Mouse (Mus musculus): ENCODE data around the gene Fdxacb1.

The Fdxacb1 gene

GRCm38 (mm10) chr9:50808471-50808870, 40.4 kb downstream of the Fdxacb1 start:
- no peak for DNase-seq (ENCODE audit: low spot score)

- DNase-seq (ENCODE audit: low spot score), result no peak
Observed at GRCm38 (mm10) chr9:50809146-50809545, 41.1 kb downstream of the Fdxacb1 start.

- DNase-seq (ENCODE audit: low spot score), result no peak
Observed at GRCm38 (mm10) chr9:50811187-50811586, 43.2 kb downstream of the Fdxacb1 start.

GRCm38 (mm10) chr9:50811746-50812145, 43.7 kb downstream of the Fdxacb1 start:
- DNase-seq (ENCODE audit: low spot score), result no peak

GRCm38 (mm10) chr9:50813796-50814195, 45.8 kb downstream of the Fdxacb1 start:
- no peak for DNase-seq (ENCODE audit: low spot score)

- DNase-seq (ENCODE audit: low spot score), result no peak
Observed at GRCm38 (mm10) chr9:50815666-50816065, 47.6 kb downstream of the Fdxacb1 start.

- DNase-seq (ENCODE audit: low spot score), result no peak
Observed at GRCm38 (mm10) chr9:50816512-50816911, 48.5 kb downstream of the Fdxacb1 start.

GRCm38 (mm10) chr9:50818050-50818449, 50.0 kb downstream of the Fdxacb1 start:
- DNase-seq (ENCODE audit: low spot score), result no peak

- DNase-seq (ENCODE audit: low spot score), result no peak
Observed at GRCm38 (mm10) chr9:50819716-50820115, 51.7 kb downstream of the Fdxacb1 start.

GRCm38 (mm10) chr9:50821651-50822050, 53.6 kb downstream of the Fdxacb1 start:
- no peak for DNase-seq (ENCODE audit: low spot score)

GRCm38 (mm10) chr9:50822216-50822615, 54.2 kb downstream of the Fdxacb1 start:
- no peak for DNase-seq (ENCODE audit: low spot score)
